Mouse (Mus musculus) C2C12 (cell line): ENCODE measurements around the gene 9230102O04Rik. TPM values are rescaled to one million over a fixed set of nuclear protein-coding genes. Genes with fewer than 3 reads are reported as not detected.

Experiments
- H3K27me3 ChIP-seq: one replicate; pipeline ENCODE4 v1.6.1; 2011; ENCODE audit not compliant: control insufficient read depth, insufficient read depth, insufficient read length
- H3K36me3 ChIP-seq: one replicate; pipeline ENCODE4 v1.6.1; 2011; ENCODE audit not compliant: control insufficient read depth, insufficient read depth
- H3K4me3 ChIP-seq: one replicate; pipeline ENCODE4 v1.5.1; 2011; ENCODE audit warnings: mild to moderate bottlenecking, control low read depth; ENCODE audit not compliant: poor library complexity, insufficient read depth, severe bottlenecking
- H3K79me2 ChIP-seq: one replicate; pipeline ENCODE4 v1.6.1; 2011; ENCODE audit not compliant: control insufficient read depth, insufficient read depth
- H3K79me3 ChIP-seq: one replicate; pipeline ENCODE4 v1.6.1; 2011; ENCODE audit warnings: low read depth, control low read depth
- H3ac ChIP-seq: one replicate; pipeline ENCODE3; 2011; ENCODE audit warnings: low read depth; ENCODE audit not compliant: control insufficient read depth, insufficient read length
- CEBPB ChIP-seq: IDR thresholded peaks from one replicate; pipeline ENCODE4 v1.6.1; 2011; ENCODE audit warnings: low read depth, mild to moderate bottlenecking, control low read depth, moderate library complexity
- CTCF ChIP-seq: IDR thresholded peaks from one replicate; pipeline ENCODE4 v1.5.1; 2011; ENCODE audit not compliant: control insufficient read depth, insufficient read depth, insufficient read length
- FOSL1 ChIP-seq: IDR thresholded peaks from one replicate; pipeline ENCODE4 v1.8.0; 2011; ENCODE audit warnings: mild to moderate bottlenecking, low read length; ENCODE audit not compliant: poor library complexity, insufficient read depth, severe bottlenecking
- MAX ChIP-seq: IDR thresholded peaks from one replicate; pipeline ENCODE4 v1.6.1; 2011; ENCODE audit warnings: mild to moderate bottlenecking, control low read depth
- MYOD1 ChIP-seq: IDR thresholded peaks from one replicate; pipeline ENCODE4 v1.6.1; 2011; ENCODE audit warnings: low read depth; ENCODE audit not compliant: control insufficient read depth, insufficient read length
- MYOG ChIP-seq: IDR thresholded peaks from one replicate; pipeline ENCODE4 v1.6.1; 2011; ENCODE audit not compliant: control insufficient read depth, insufficient read length; ENCODE audit errors: extremely low read depth
- USF1 ChIP-seq: IDR thresholded peaks from one replicate; pipeline ENCODE4 v1.6.1; 2011; ENCODE audit warnings: low read depth, mild to moderate bottlenecking, control low read depth, moderate library complexity
- long read RNA-seq, 2 experiments: library from polyadenylated mRNA; unstranded; transcript quantifications; one replicate each; pipeline ENCODE4 v2.0.0; 2019 to 2020
- polyA plus RNA-seq: library from polyadenylated mRNA; unstranded; fragments of >200 nt; fragmentation: generic; extraction: Trizol; gene quantifications from one replicate; pipeline ENCODE4 v1.2.1, GENCODE M21; 2012; ENCODE audit warnings: missing spikeins

The 9230102O04Rik gene
- polyA plus RNA-seq = not detected
- long read RNA-seq, experiment 1 = 0 reads
- long read RNA-seq, experiment 2 = 0 reads

GRCm38 (mm10) chr2:9888913-9889650 is at the start of gene 9230102O04Rik:
Gene 9230102O04Rik (minus strand): TSS chr2:9889540.
- H3K4me3 ChIP-seq = no peak within 1 kb of the TSS
- no peaks in the 10 kb centered on the region for H3K36me3 ChIP-seq
- no peaks in the 10 kb centered on the region for H3K79me3 ChIP-seq
- H3K79me2 ChIP-seq = no peaks in the 10 kb centered on the region
- H3K27me3 ChIP-seq = no peaks in the 10 kb centered on the region
- H3ac ChIP-seq = no peak within 1 kb of the TSS
- TF ChIP-seq MAX = no peak
- TF ChIP-seq FOSL1 = no peak
- TF ChIP-seq MYOG = no peak
- TF ChIP-seq MYOD1 = no peak
- no peak for TF ChIP-seq USF1
- TF ChIP-seq CEBPB = no peak
- TF ChIP-seq CTCF = no peak

- no peaks in the 10 kb centered on the region for H3K79me2 ChIP-seq
- no peaks in the 10 kb centered on the region for H3K27me3 ChIP-seq
- H3K36me3 ChIP-seq = peaks cover 7% of the 10 kb centered on the region
- H3K4me3 ChIP-seq = no peak overlapping the region
- no peak overlapping the region for H3ac ChIP-seq
- TF ChIP-seq MAX (no peak), USF1 (no peak), MYOD1 (no peak), MYOG (no peak), CEBPB (no peak)
- no peaks in the 10 kb centered on the region for H3K79me3 ChIP-seq
These were observed 46.6 kb upstream of the 9230102O04Rik start for GRCm38 (mm10) chr2:9935965-9936364.

GRCm38 (mm10) chr2:9926905-9927283 is 37.6 kb upstream of the 9230102O04Rik start:
- TF ChIP-seq USF1 (no peak), MAX (no peak), FOSL1 (no peak), CEBPB (no peak), MYOD1 (no peak), MYOG (no peak), CTCF (no peak)
- Histone ChIP-seq H3K4me3 (no peak overlapping the region), H3K36me3 (peaks cover 4% of the 10 kb centered on the region), H3K27me3 (no peaks in the 10 kb centered on the region), H3K79me2 (no peaks in the 10 kb centered on the region), H3K79me3 (no peaks in the 10 kb centered on the region), H3ac (no peak overlapping the region)

GRCm38 (mm10) chr2:9926194-9926904 is 37.0 kb upstream of the 9230102O04Rik start:
- Histone ChIP-seq H3K27me3 (no peaks in the 10 kb centered on the region), H3K4me3 (no peak overlapping the region), H3ac (no peak overlapping the region), H3K36me3 (peaks cover 4% of the 10 kb centered on the region), H3K79me3 (no peaks in the 10 kb centered on the region), H3K79me2 (no peaks in the 10 kb centered on the region)
- no peak for TF ChIP-seq CTCF
- no peak for TF ChIP-seq CEBPB
- TF ChIP-seq USF1 = no peak
- TF ChIP-seq MYOG = no peak
- no peak for TF ChIP-seq MYOD1
- TF ChIP-seq MAX = no peak
- no peak for TF ChIP-seq FOSL1

GRCm38 (mm10) chr2:9918691-9919471 is 29.5 kb upstream of the 9230102O04Rik start:
- Histone ChIP-seq H3K79me2 (no peaks in the 10 kb centered on the region), H3K27me3 (no peaks in the 10 kb centered on the region), H3K79me3 (no peaks in the 10 kb centered on the region), H3ac (no peak overlapping the region), H3K36me3 (peaks cover 14% of the 10 kb centered on the region), H3K4me3 (no peak overlapping the region)
- no peak for TF ChIP-seq MYOD1
